Mouse (Mus musculus) right cerebral cortex, adult 2 months (tissue): ENCODE results near the gene Taar7d.
A peak's percentile ranks its signal among the peaks of the same experiment; 100 is the strongest.
"Not testable (repeated sequence)": the region's sequence is repeated elsewhere in the genome, so short reads cannot be mapped to it uniquely, and the experiment has no call there.

Experiments used
- DNase-seq, 2 experiments: peaks; one replicate each; pipeline ENCODE4 v3.0.0; 2021 to 2022; ENCODE audit warnings: low spot score in 2 of 2

Taar7d gene

GRCm38 (mm10) chr10:24026922-24027321 is at the start of gene Taar7d:
Gene Taar7d (plus strand): TSS chr10:24027222.
- DNase-seq: no peak

- DNase-seq: no peak
These were observed 49.1 kb upstream of the Taar7d start for GRCm38 (mm10) chr10:23977958-23978357.

- peak; percentile 70 to 80 for DNase-seq
These were observed 47.9 kb upstream of the Taar7d start for GRCm38 (mm10) chr10:23978901-23979705.

- no peak for DNase-seq
These were observed 41.5 kb upstream of the Taar7d start, which contains the start of gene Taar6 for GRCm38 (mm10) chr10:23985546-23985945. Gene Taar6 (minus strand): TSS chr10:23985646.

GRCm38 (mm10) chr10:23986419-23986818 is 40.6 kb upstream of the Taar7d start:
- no peak for DNase-seq

- DNase-seq: no peak
These were observed 33.6 kb upstream of the Taar7d start, which contains the start of gene Taar7a for GRCm38 (mm10) chr10:23993381-23993780. Gene Taar7a (minus strand): TSS chr10:23993481.

GRCm38 (mm10) chr10:23999639-24000038 is 27.4 kb upstream of the Taar7d start, which contains the start of gene Taar7b:
Gene Taar7b (plus strand): TSS chr10:23999939.
- no peak for DNase-seq

GRCm38 (mm10) chr10:24006442-24006841 is 20.6 kb upstream of the Taar7d start:
- DNase-seq: no peak

GRCm38 (mm10) chr10:24007034-24007433 is 20.0 kb upstream of the Taar7d start:
- DNase-seq: no peak

- DNase-seq: no peak
These were observed 18.9 kb upstream of the Taar7d start for GRCm38 (mm10) chr10:24008143-24008542.

- no peak for DNase-seq
These were observed 4.3 kb downstream of the Taar7d start for GRCm38 (mm10) chr10:24031347-24031746.

- DNase-seq: no peak
These were observed 10.3 kb downstream of the Taar7d start, which contains the start of gene Taar7e for GRCm38 (mm10) chr10:24037314-24037713. Gene Taar7e (plus strand): TSS chr10:24037614.

- no peak for DNase-seq
These were observed 13.3 kb downstream of the Taar7d start for GRCm38 (mm10) chr10:24040120-24040869.

GRCm38 (mm10) chr10:24049210-24049609 is 22.2 kb downstream of the Taar7d start, which contains the start of gene Taar7f:
Gene Taar7f (plus strand): TSS chr10:24049510.
- no peak for DNase-seq

- DNase-seq: no peak
These were observed 25.0 kb downstream of the Taar7d start for GRCm38 (mm10) chr10:24052039-24052438.

- DNase-seq: no peak
These were observed 32.0 kb downstream of the Taar7d start for GRCm38 (mm10) chr10:24058986-24059385.

- not testable (repeated sequence) for DNase-seq
These were observed 47.7 kb downstream of the Taar7d start for GRCm38 (mm10) chr10:24074751-24075150.

- DNase-seq: not testable (repeated sequence)
These were observed 49.2 kb downstream of the Taar7d start, which contains the start of gene Taar8a for GRCm38 (mm10) chr10:24076200-24076599. Gene Taar8a (plus strand): TSS chr10:24076500.
